Mouse (Mus musculus): Measurements from ENCODE around the gene Tph1.

Gene Tph1

GRCm38 (mm10) chr7:46675061-46675460 lies 2.7 kb upstream of the Tph1 start:
- no peak for TF ChIP-seq GATA4 (IDR thresholded peaks at IDR 0.05; ENCODE audit: insufficient replicate concordance, low read length)

GRCm38 (mm10) chr7:46667256-46667655 lies 5.1 kb downstream of the Tph1 start:
- no peak for TF ChIP-seq GATA4 (IDR thresholded peaks at IDR 0.05; ENCODE audit: insufficient replicate concordance, low read length)

GRCm38 (mm10) chr7:46665236-46665635 lies 7.1 kb downstream of the Tph1 start:
- no peak for TF ChIP-seq GATA4 (IDR thresholded peaks at IDR 0.05; ENCODE audit: insufficient replicate concordance, low read length)

GRCm38 (mm10) chr7:46661591-46662090 lies 10.7 kb downstream of the Tph1 start:
- no peak for TF ChIP-seq GATA4 (IDR thresholded peaks at IDR 0.05; ENCODE audit: insufficient replicate concordance, low read length)

- TF ChIP-seq GATA4 (IDR thresholded peaks at IDR 0.05; ENCODE audit: insufficient replicate concordance, low read length) = no peak
These were observed 20.1 kb downstream of the Tph1 start for GRCm38 (mm10) chr7:46652279-46652678.

GRCm38 (mm10) chr7:46648431-46649140 lies 23.8 kb downstream of the Tph1 start:
- TF ChIP-seq GATA4 (IDR thresholded peaks at IDR 0.05; ENCODE audit: insufficient replicate concordance, low read length) = no peak

GRCm38 (mm10) chr7:46643172-46643571 lies 29.2 kb downstream of the Tph1 start:
- no peak for TF ChIP-seq GATA4 (IDR thresholded peaks at IDR 0.05; ENCODE audit: insufficient replicate concordance, low read length)

- no peak for TF ChIP-seq GATA4 (IDR thresholded peaks at IDR 0.05; ENCODE audit: insufficient replicate concordance, low read length)
These were observed 32.3 kb downstream of the Tph1 start for GRCm38 (mm10) chr7:46640062-46640461.

- TF ChIP-seq GATA4 (IDR thresholded peaks at IDR 0.05; ENCODE audit: insufficient replicate concordance, low read length) = no peak; the same call in 1 of the 2 replicates
These were observed 32.7 kb downstream of the Tph1 start, which contains the start of gene Sergef for GRCm38 (mm10) chr7:46639692-46640031. Gene Sergef, minus strand, starts transcription at chr7:46639807.

GRCm38 (mm10) chr7:46638889-46639691 lies 33.2 kb downstream of the Tph1 start:
- TF ChIP-seq GATA4 (IDR thresholded peaks at IDR 0.05; ENCODE audit: insufficient replicate concordance, low read length) = no peak

GRCm38 (mm10) chr7:46628375-46628975 lies 43.9 kb downstream of the Tph1 start:
- no peak for TF ChIP-seq GATA4 (IDR thresholded peaks at IDR 0.05; ENCODE audit: insufficient replicate concordance, low read length)

GRCm38 (mm10) chr7:46623979-46624378 lies 48.4 kb downstream of the Tph1 start:
- no peak for TF ChIP-seq GATA4 (IDR thresholded peaks at IDR 0.05; ENCODE audit: insufficient replicate concordance, low read length)

- no peak; the same call in 1 of the 2 replicates for TF ChIP-seq GATA4 (IDR thresholded peaks at IDR 0.05; ENCODE audit: insufficient replicate concordance, low read length)
These were observed 53.8 kb downstream of the Tph1 start for GRCm38 (mm10) chr7:46618416-46619110.

GRCm38 (mm10) chr7:46616429-46617005 lies 55.8 kb downstream of the Tph1 start:
- TF ChIP-seq GATA4 (IDR thresholded peaks at IDR 0.05; ENCODE audit: insufficient replicate concordance, low read length) = no peak

All from liver, adult (tissue).